Mouse (Mus musculus) heart, postnatal 0 days (tissue): Measurements from ENCODE around the gene Papss1. TPM values are rescaled to one million over a fixed set of nuclear protein-coding genes. Genes with fewer than 3 reads are reported as not detected.

Experiments
- ATAC-seq: fragments of 200-750 bp; cut with Nextera tagmentation; 2 replicates; pipeline ENCODE4 v1.8.0; 2017; ENCODE audit warnings: low read depth, moderate number of reproducible peaks, moderate library complexity; ENCODE audit not compliant: insufficient read depth
- DNase-seq: peaks from one replicate; pipeline ENCODE4 v3.0.0-alpha.2; 2016; ENCODE audit warnings: low spot score
- H3K27ac ChIP-seq: fragments of 300-500 bp; sonication (generic); 2 replicates; pipeline ENCODE4 v1.5.1; 2014; ENCODE audit warnings: low read depth, mild to moderate bottlenecking
- H3K27me3 ChIP-seq: fragments of 300-500 bp; sonication (generic); 2 replicates; pipeline ENCODE4 v1.6.1; 2014; ENCODE audit warnings: low read length, mixed read lengths; ENCODE audit not compliant: control insufficient read depth, insufficient read depth
- H3K36me3 ChIP-seq: fragments of 300-500 bp; sonication (generic); replicated peaks from 2 replicates; pipeline ENCODE4 v1.6.1; 2014; ENCODE audit warnings: low read length, mixed read lengths; ENCODE audit not compliant: control insufficient read depth, insufficient read depth
- H3K4me1 ChIP-seq: fragments of 300-500 bp; sonication (generic); 2 replicates; pipeline ENCODE4 v1.6.1; 2014; ENCODE audit warnings: antibody characterized with exemption; ENCODE audit not compliant: control insufficient read depth, insufficient read depth
- H3K4me2 ChIP-seq: fragments of 300-500 bp; sonication (generic); 2 replicates; pipeline ENCODE4 v1.6.1; 2014; ENCODE audit warnings: low read depth, mild to moderate bottlenecking, low read length, moderate library complexity
- H3K4me3 ChIP-seq: fragments of 300-500 bp; sonication (generic); 2 replicates; pipeline ENCODE4 v1.5.1; 2014; ENCODE audit warnings: low read depth, low read length
- H3K9ac ChIP-seq: fragments of 300-500 bp; sonication (generic); replicated peaks from 2 replicates; pipeline ENCODE4 v1.6.1; 2014; ENCODE audit warnings: low read depth, low read length, mixed read lengths
- H3K9me3 ChIP-seq: fragments of 300-500 bp; sonication (generic); replicated peaks from 2 replicates; pipeline ENCODE4 v1.6.1; 2016; ENCODE audit warnings: low read length; ENCODE audit not compliant: control insufficient read depth
- CTCF ChIP-seq: IDR thresholded peaks from 2 replicates; pipeline ENCODE4 v1.5.1; 2016; ENCODE audit warnings: antibody characterized with exemption, control low read depth, low read depth
- EP300 ChIP-seq: IDR thresholded peaks from 2 replicates; pipeline ENCODE4 v1.6.1; 2016; ENCODE audit warnings: antibody characterized with exemption, low read depth
- WGBS: fragments of 180-500 bp; shearing (Covaris S2); extraction: QIAGEN DNeasy Blood & Tissue Kit; methylation state at CpG from one replicate; pipeline ENCODE4 v1.1.7; 2014; 5-methylcytosine and 5-hydroxymethylcytosine counted together
- polyA plus RNA-seq: library from polyadenylated mRNA; unstranded; fragments of >200 nt; fragmentation: Nextera tagmentation; extraction: Ambion mirVana; gene quantifications from 2 replicates; pipeline ENCODE4 v1.2.1, GENCODE M21; 2015
- total RNA-seq: library from RNA; depleted of rRNA; stranded (reverse); fragments of >200 nt; gene quantifications from 2 replicates; pipeline ENCODE4 v1.2.3, GENCODE M21; 2014; ENCODE audit warnings: low replicate concordance; rRNA removed

The Papss1 gene
- total and polyA plus RNA-seq, 2 experiments from 2014 or later, result 22.6 to 28.2 TPM

GRCm38 (mm10) chr3:131690543-131690942, 126.0 kb downstream of the Papss1 start:
- Histone ChIP-seq H3K9me3 (no peaks in the 10 kb centered on the region), H3K27ac (no peak overlapping the region), H3K36me3 (no peaks in the 10 kb centered on the region), H3K4me3 (no peak overlapping the region), H3K4me2 (no peak overlapping the region), H3K9ac (no peak overlapping the region), H3K4me1 (no peaks in the 10 kb centered on the region), H3K27me3 (no peaks in the 10 kb centered on the region)
- no peak for ATAC-seq
- 87% methylated on average over 7 of the region's 7 CpGs for WGBS
- DNase-seq, result no peak
- no peak for TF ChIP-seq CTCF
- no peak for TF ChIP-seq EP300

- H3K9ac ChIP-seq, result no peak overlapping the region
- H3K36me3 ChIP-seq, result no peaks in the 10 kb centered on the region
- no peaks in the 10 kb centered on the region for H3K4me1 ChIP-seq
- H3K9me3 ChIP-seq, result no peaks in the 10 kb centered on the region
- H3K4me2 ChIP-seq, result no peak overlapping the region
- H3K4me3 ChIP-seq, result no peak overlapping the region
- ATAC-seq, result no peak
- H3K27me3 ChIP-seq, result no peaks in the 10 kb centered on the region
- 63% methylated on average over 3 of the region's 3 CpGs for WGBS
- DNase-seq, result no peak
- no peak overlapping the region for H3K27ac ChIP-seq
- no peak for TF ChIP-seq EP300
- TF ChIP-seq CTCF, result no peak
Measured at GRCm38 (mm10) chr3:131691202-131691601, 126.6 kb downstream of the Papss1 start.

Other genes with a start within 250 kb of the Papss1 start
- gene Sgms2, start 73.4 kb upstream of the Papss1 start, total RNA-seq, result 0.93 and 1.3 TPM in 2 replicates
- gene Sgms2, start 73.4 kb upstream of the Papss1 start, polyA plus RNA-seq, result 1.0 and 1.1 TPM in 2 replicates